Mouse (Mus musculus) heart, adult 2 months (tissue): ENCODE data around the gene Gm44805. TPM values are rescaled to one million over a fixed set of nuclear protein-coding genes. Genes with fewer than 3 reads are reported as not detected.

Experiments used
- DNase-seq, 2 experiments: peaks; one replicate each; pipeline ENCODE4 v3.0.0; 2021
- H3K27ac ChIP-seq: fragments of 200-600 bp; 2 replicates; pipeline ENCODE4 v1.8.1; 2022
- H3K27me3 ChIP-seq: fragments of 200-500 bp; 2 replicates; pipeline ENCODE4 v1.6.1; 2012; ENCODE audit warnings: mild to moderate bottlenecking, low read length, inconsistent platforms, mixed read lengths; ENCODE audit not compliant: control insufficient read depth, insufficient read depth
- H3K36me3 ChIP-seq: fragments of 200-500 bp; 2 replicates; pipeline ENCODE4 v1.6.1; 2012; ENCODE audit warnings: low read length, inconsistent platforms; ENCODE audit not compliant: control insufficient read depth, insufficient read depth
- H3K4me1 ChIP-seq: fragments of 200-500 bp; 2 replicates; pipeline ENCODE4 v1.6.1; 2011; ENCODE audit warnings: low read length; ENCODE audit not compliant: control insufficient read depth, insufficient read depth
- H3K4me3 ChIP-seq: fragments of 200-600 bp; 2 replicates; pipeline ENCODE4 v1.8.1; 2022
- H3K79me2 ChIP-seq: fragments of 200-500 bp; replicated peaks from 2 replicates; pipeline ENCODE4 v1.6.1; 2012; ENCODE audit warnings: mild to moderate bottlenecking, inconsistent platforms, low read length, moderate library complexity, mixed read lengths; ENCODE audit not compliant: control insufficient read depth, insufficient read depth
- H3K9ac ChIP-seq: fragments of 200-500 bp; 2 replicates; pipeline ENCODE4 v1.6.1; 2012; ENCODE audit warnings: low read depth, mild to moderate bottlenecking, control low read depth, inconsistent platforms, low read length, mixed read lengths
- CTCF ChIP-seq: fragments of 200-600 bp; IDR thresholded peaks from 2 replicates; pipeline ENCODE4 v1.8.1; 2022; ENCODE audit warnings: antibody characterized with exemption, mild to moderate bottlenecking, moderate library complexity
- EP300 ChIP-seq: fragments of 200-500 bp; IDR thresholded peaks from 2 replicates; pipeline ENCODE4 v1.6.1; 2011; ENCODE audit warnings: low read depth, low read length, control low read depth; ENCODE audit not compliant: insufficient read depth
- POLR2A ChIP-seq: fragments of 200-500 bp; IDR thresholded peaks from 2 replicates; pipeline ENCODE4 v1.6.1; 2011; ENCODE audit warnings: mild to moderate bottlenecking, low read depth, low read length, control low read depth; ENCODE audit not compliant: insufficient read depth
- WGBS: fragments of 180-500 bp; shearing (Covaris S2); methylation state at CpG from one replicate; pipeline ENCODE4 v1.1.7; 2018; 5-methylcytosine and 5-hydroxymethylcytosine counted together
- intact Hi-C: fragments of 180-260 bp; cut with DNase I; formaldehyde crosslinking; loops from one replicate; pipeline ENCODE4 v1.15.1; 2025
- polyA plus RNA-seq: library from polyadenylated mRNA; depleted of rRNA; stranded (reverse); fragments of >200 nt; gene quantifications from 2 replicates; pipeline ENCODE4 v1.2.3, GENCODE M21; 2012
- total RNA-seq, 2 experiments: library from RNA; stranded (reverse); gene quantifications; 2 replicates each; pipeline ENCODE4 v1.2.3; 2021

Gm44805 gene
- total and polyA plus RNA-seq, 3 experiments: not detected

- H3K36me3 ChIP-seq: no peaks in the 10 kb centered on the region
- H3K4me3 ChIP-seq: no peak overlapping the region
- no peaks in the 10 kb centered on the region for H3K79me2 ChIP-seq
- no peak overlapping the region for H3K27ac ChIP-seq
- DNase-seq: no peak
- H3K27me3 ChIP-seq: no peaks in the 10 kb centered on the region
- peaks cover 2% of the 10 kb centered on the region for H3K4me1 ChIP-seq
- 76% methylated on average over 4 of the region's 4 CpGs for WGBS
- intact Hi-C loops: no loop called here
- TF ChIP-seq POLR2A (no peak), CTCF (no peak), EP300 (no peak)
- H3K9ac ChIP-seq: no peak overlapping the region
Measured at GRCm38 (mm10) chr7:19717346-19717745, 36.1 kb upstream of the Gm44805 start.

- H3K4me3 ChIP-seq: no peak overlapping the region
- intact Hi-C loops: no loop called here
- H3K36me3 ChIP-seq: no peaks in the 10 kb centered on the region
- WGBS: 71% methylated on average over 2 of the region's 2 CpGs
- H3K79me2 ChIP-seq: no peaks in the 10 kb centered on the region
- no peak for DNase-seq
- no peaks in the 10 kb centered on the region for H3K27me3 ChIP-seq
- TF ChIP-seq POLR2A (no peak), CTCF (no peak), EP300 (no peak)
- no peak overlapping the region for H3K9ac ChIP-seq
- H3K27ac ChIP-seq: no peak overlapping the region
- H3K4me1 ChIP-seq: peaks cover 2% of the 10 kb centered on the region
Measured at GRCm38 (mm10) chr7:19716822-19717221, 35.6 kb upstream of the Gm44805 start.

DNA sequence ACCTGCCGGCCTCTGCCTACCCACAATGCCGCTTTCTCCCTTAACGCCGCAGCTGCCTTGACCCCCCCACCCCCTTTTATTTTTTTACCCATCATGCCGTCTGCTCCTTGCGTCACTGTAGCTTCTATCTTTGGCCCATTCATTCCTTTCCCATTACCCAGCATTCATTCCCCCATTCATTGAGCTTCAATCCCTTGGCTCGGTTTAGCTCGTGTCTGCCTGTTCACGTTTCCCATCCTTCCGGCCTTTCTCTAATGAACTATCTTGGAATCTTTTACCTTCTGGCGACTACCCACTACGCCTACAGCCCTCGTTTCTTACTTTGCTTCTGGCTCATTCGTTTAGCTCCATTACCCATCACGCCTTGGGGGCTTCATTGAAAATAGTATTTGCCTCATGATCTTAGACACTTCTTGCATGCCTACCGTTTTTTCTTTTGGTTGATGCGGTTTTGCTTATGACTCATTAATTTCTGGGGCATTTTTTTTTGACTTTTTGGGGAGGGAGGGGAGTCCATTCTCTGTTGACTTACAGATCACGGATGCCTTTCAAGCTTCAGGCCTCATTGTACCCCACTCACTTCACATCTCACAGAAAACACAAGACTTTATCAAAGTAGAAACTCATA is 34.9 kb upstream of the Gm44805 start:
- H3K36me3 ChIP-seq: no peaks in the 10 kb centered on the region
- H3K79me2 ChIP-seq: no peaks in the 10 kb centered on the region
- peak overlapping the region; percentile 91 for H3K27ac ChIP-seq
- H3K4me3 ChIP-seq: peak overlapping the region; percentile 64
- WGBS: 4% methylated on average over 18 of the region's 18 CpGs
- intact Hi-C loops: no loop called here
- TF ChIP-seq EP300: peak; percentile 29; the same call in 1 of the 2 replicates
- no peak for TF ChIP-seq CTCF
- no peak for DNase-seq
- H3K9ac ChIP-seq: peak overlapping the region; percentile 7; the same call in 1 of the 2 replicates
- no peaks in the 10 kb centered on the region for H3K27me3 ChIP-seq
- H3K4me1 ChIP-seq: peaks cover 2% of the 10 kb centered on the region

- WGBS: under 1% methylated on average over 59 of the region's 59 CpGs
- H3K9ac ChIP-seq: peak within 1 kb of the TSS; percentile 83
- TF ChIP-seq POLR2A (peak; percentile 71), CTCF (no peak), EP300 (no peak)
- peaks cover 2% of the 10 kb centered on the region for H3K4me1 ChIP-seq
- intact Hi-C loops: loop anchor here (1.0 kb wide), 1 partner anchor 34 kb away; no protein-coding TSS in a partner anchor
- H3K79me2 ChIP-seq: no peaks in the 10 kb centered on the region
- peak within 1 kb of the TSS; percentile 91 for H3K27ac ChIP-seq
- H3K36me3 ChIP-seq: no peaks in the 10 kb centered on the region
- peak within 1 kb of the TSS; percentile 82 for H3K4me3 ChIP-seq
- peak; percentile 96 to 99 for DNase-seq
- no peaks in the 10 kb centered on the region for H3K27me3 ChIP-seq
Measured at GRCm38 (mm10) chr7:19715239-19716054, 34.2 kb upstream of the Gm44805 start, which contains the start of gene Tomm40. TSS of gene Tomm40 (minus strand) at chr7:19715438.

DNA sequence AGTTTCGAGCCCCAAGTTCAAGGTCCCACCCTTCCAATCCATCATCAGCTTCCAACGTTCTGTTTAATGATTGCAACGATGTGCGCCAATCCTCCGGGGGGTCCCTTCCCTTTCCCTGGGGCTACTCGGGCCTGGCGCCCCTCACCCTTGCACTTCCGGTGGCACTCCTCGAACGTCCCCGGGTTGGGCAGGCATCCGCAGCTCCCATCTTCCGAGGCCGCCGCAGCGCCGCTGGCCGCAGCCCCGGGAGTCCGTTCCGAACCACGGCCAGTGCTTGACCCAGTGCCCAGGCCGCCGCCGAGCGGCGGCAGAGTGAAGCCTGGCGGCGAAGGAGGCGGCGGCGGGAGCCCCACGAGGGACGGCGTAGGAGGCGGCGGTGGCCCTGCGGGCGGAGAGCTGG is 33.6 kb upstream of the Gm44805 start:
- Histone ChIP-seq H3K79me2 (no peaks in the 10 kb centered on the region), H3K27me3 (no peaks in the 10 kb centered on the region), H3K4me1 (peaks cover 2% of the 10 kb centered on the region), H3K9ac (peak overlapping the region; percentile 83), H3K36me3 (no peaks in the 10 kb centered on the region), H3K27ac (peak overlapping the region; percentile 84), H3K4me3 (peak overlapping the region; percentile 82)
- intact Hi-C loops: loop anchor here (1.0 kb wide), 1 partner anchor 34 kb away; no protein-coding TSS in a partner anchor
- DNase-seq: no peak
- under 1% methylated on average over 39 of the region's 39 CpGs for WGBS
- TF ChIP-seq POLR2A (no peak), CTCF (no peak), EP300 (no peak)

- H3K4me1 ChIP-seq: peaks cover 2% of the 10 kb centered on the region
- H3K4me3 ChIP-seq: no peak overlapping the region
- DNase-seq: no peak
- H3K36me3 ChIP-seq: no peaks in the 10 kb centered on the region
- TF ChIP-seq EP300 (no peak), POLR2A (no peak), CTCF (no peak)
- no peak overlapping the region for H3K27ac ChIP-seq
- no peak overlapping the region for H3K9ac ChIP-seq
- intact Hi-C loops: loop anchor here (1.0 kb wide), 1 partner anchor 44 kb away; no protein-coding TSS in a partner anchor
- no peaks in the 10 kb centered on the region for H3K27me3 ChIP-seq
- no peaks in the 10 kb centered on the region for H3K79me2 ChIP-seq
- WGBS: 88% methylated on average over 9 of the region's 9 CpGs
Measured at GRCm38 (mm10) chr7:19713598-19713997, 32.4 kb upstream of the Gm44805 start.
